Mouse (Mus musculus) thymus, adult 2 months (tissue): ENCODE results near the gene Spsb1. TPM values are rescaled to one million over a fixed set of nuclear protein-coding genes. Genes with fewer than 3 reads are reported as not detected.
A peak's percentile ranks its signal among the peaks of the same experiment; 100 is the strongest.

Source experiments
- DNase-seq: peaks from one replicate; pipeline ENCODE4 v3.0.0; 2021
- H3K27ac ChIP-seq: fragments of 200-500 bp; 2 replicates; pipeline ENCODE4 v1.5.1; 2012; ENCODE audit warnings: low read length, control low read depth; ENCODE audit not compliant: control insufficient read depth, insufficient read depth
- H3K27me3 ChIP-seq: fragments of 200-500 bp; 2 replicates; pipeline ENCODE4 v1.6.1; 2012; ENCODE audit warnings: mild to moderate bottlenecking, low read length, moderate library complexity, mixed read lengths; ENCODE audit not compliant: control insufficient read depth, insufficient read depth
- H3K36me3 ChIP-seq: fragments of 200-500 bp; 2 replicates; pipeline ENCODE4 v1.6.1; 2012; ENCODE audit warnings: mild to moderate bottlenecking, low read length, moderate library complexity; ENCODE audit not compliant: control insufficient read depth, insufficient read depth
- H3K4me1 ChIP-seq: fragments of 200-500 bp; replicated peaks from 2 replicates; pipeline ENCODE4 v1.6.1; 2012; ENCODE audit warnings: low read length; ENCODE audit not compliant: control insufficient read depth, insufficient read depth
- H3K4me3 ChIP-seq: fragments of 200-500 bp; 2 replicates; pipeline ENCODE4 v1.5.1; 2012; ENCODE audit warnings: mild to moderate bottlenecking, low read length, control low read depth, moderate library complexity; ENCODE audit not compliant: control insufficient read depth, insufficient read depth
- CTCF ChIP-seq: fragments of 200-500 bp; IDR thresholded peaks from 2 replicates; pipeline ENCODE4 v1.5.1; 2012; ENCODE audit warnings: mild to moderate bottlenecking, control low read depth, low read length, moderate library complexity, borderline replicate concordance; ENCODE audit not compliant: control insufficient read depth, poor library complexity, insufficient read depth; ENCODE audit errors: extremely low read depth
- POLR2A ChIP-seq: fragments of 200-500 bp; IDR thresholded peaks from 2 replicates; pipeline ENCODE4 v1.6.1; 2012; ENCODE audit warnings: mild to moderate bottlenecking, low read length, control low read depth, moderate library complexity; ENCODE audit not compliant: control insufficient read depth, poor library complexity, insufficient read depth; ENCODE audit errors: extremely low read depth
- WGBS: fragments of 180-500 bp; shearing (Covaris S2); methylation state at CpG from one replicate; pipeline ENCODE4 v1.1.7; 2018; 5-methylcytosine and 5-hydroxymethylcytosine counted together
- polyA plus RNA-seq: library from polyadenylated mRNA; depleted of rRNA; stranded (reverse); fragments of >200 nt; gene quantifications from 2 replicates; pipeline ENCODE4 v1.2.3, GENCODE M21; 2012

The Spsb1 gene
- polyA plus RNA-seq, 1 experiment = 30.4 TPM

GRCm38 (mm10) chr4:149868009-149868408, 86.8 kb downstream of the Spsb1 start:
- no peak for DNase-seq
- no peak overlapping the region for H3K27ac ChIP-seq
- 94% methylated on average over 9 of the region's 9 CpGs for WGBS

GRCm38 (mm10) chr4:149867351-149867750, 87.5 kb downstream of the Spsb1 start:
- peak; percentile 48 for DNase-seq
- no peaks in the 10 kb centered on the region for H3K36me3 ChIP-seq
- H3K4me3 ChIP-seq = no peak overlapping the region
- WGBS = 53% methylated on average over 4 of the region's 4 CpGs
- no peak overlapping the region for H3K27ac ChIP-seq
- no peaks in the 10 kb centered on the region for H3K27me3 ChIP-seq
- peaks cover 39% of the 10 kb centered on the region for H3K4me1 ChIP-seq
- TF ChIP-seq POLR2A (no peak), CTCF (no peak)

More at GRCm38 (mm10) chr4:149868009-149868408, 86.8 kb downstream of the Spsb1 start:
- Histone ChIP-seq H3K36me3 (no peaks in the 10 kb centered on the region), H3K27me3 (no peaks in the 10 kb centered on the region), H3K4me3 (no peak overlapping the region), H3K4me1 (peaks cover 41% of the 10 kb centered on the region)
- TF ChIP-seq CTCF (no peak), POLR2A (no peak)

DNA sequence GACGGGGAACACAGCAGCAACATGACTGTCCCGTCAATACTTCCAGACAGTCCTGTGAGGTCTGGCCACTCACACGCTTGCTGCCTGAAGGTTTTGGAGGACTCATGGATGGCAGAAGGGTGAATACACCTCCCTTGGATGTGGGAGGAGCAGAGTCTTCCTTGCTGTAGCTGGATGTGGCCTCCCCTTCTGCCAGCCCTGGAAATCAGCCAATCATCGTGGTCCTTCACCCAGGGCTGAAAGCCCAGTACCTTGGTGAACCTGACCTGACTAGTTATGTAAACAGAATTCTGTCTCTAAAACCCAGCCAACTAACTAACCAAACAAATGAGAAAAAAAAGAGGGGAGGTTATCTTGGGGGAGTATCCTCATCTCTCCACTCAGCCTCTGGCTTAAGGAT, 90.4 kb downstream of the Spsb1 start:
- Histone ChIP-seq H3K4me1 (peaks cover 30% of the 10 kb centered on the region), H3K4me3 (no peak overlapping the region), H3K36me3 (no peaks in the 10 kb centered on the region), H3K27ac (no peak overlapping the region), H3K27me3 (no peaks in the 10 kb centered on the region)
- DNase-seq = no peak
- whole genome bisulfite sequencing = 95% methylated on average over 4 of the region's 4 CpGs
- no peak for TF ChIP-seq POLR2A

DNA sequence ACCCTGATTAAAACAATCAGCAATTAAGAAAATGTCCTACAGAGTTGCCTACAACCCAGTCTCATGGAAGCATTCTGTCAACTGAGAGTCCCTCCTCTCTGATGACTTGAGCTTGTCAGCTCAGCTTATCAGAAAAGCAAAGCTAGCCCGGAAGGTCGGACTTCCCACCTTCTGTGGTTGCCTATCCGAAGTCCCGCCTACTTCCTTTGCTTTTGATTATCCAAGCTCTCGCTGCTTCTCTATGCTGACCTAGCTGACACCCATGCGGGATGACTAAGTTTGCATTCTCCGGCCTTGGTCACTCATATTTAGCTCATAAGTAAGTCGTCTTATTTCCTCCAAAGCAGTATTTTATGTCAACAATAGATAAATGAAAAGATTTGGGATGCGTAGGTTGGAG, 91.3 kb downstream of the Spsb1 start:
- no peak overlapping the region for H3K27ac ChIP-seq
- H3K4me3 ChIP-seq = no peak overlapping the region
- H3K36me3 ChIP-seq = no peaks in the 10 kb centered on the region
- peaks cover 28% of the 10 kb centered on the region for H3K4me1 ChIP-seq
- TF ChIP-seq POLR2A (no peak), CTCF (no peak)
- 90% methylated on average over 9 of the region's 9 CpGs for WGBS
- H3K27me3 ChIP-seq = no peaks in the 10 kb centered on the region
- no peak for DNase-seq

DNA sequence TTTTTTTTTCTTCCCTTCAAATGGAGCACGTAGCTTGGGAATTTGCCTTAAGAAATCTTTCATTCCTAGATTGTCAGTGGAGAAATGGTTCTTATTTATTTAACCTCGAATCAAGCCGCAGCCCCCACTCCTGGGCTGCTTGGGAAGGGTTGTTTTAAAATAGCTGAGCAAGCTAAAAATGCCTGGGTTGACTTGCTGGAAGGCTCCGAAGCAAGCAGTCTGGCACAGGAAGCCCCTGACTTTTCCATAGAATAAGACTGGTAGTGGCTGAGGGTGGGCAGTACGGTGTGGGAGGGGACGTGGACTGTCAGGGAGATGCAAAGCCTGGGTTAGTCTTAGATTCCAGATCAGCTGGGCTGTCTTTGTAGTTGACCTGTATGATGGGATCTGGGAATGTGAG, 94.5 kb downstream of the Spsb1 start:
- Histone ChIP-seq H3K27ac (no peak overlapping the region), H3K27me3 (no peaks in the 10 kb centered on the region), H3K4me1 (peaks cover 33% of the 10 kb centered on the region), H3K36me3 (no peaks in the 10 kb centered on the region), H3K4me3 (no peak overlapping the region)
- TF ChIP-seq POLR2A = no peak
- no peak for TF ChIP-seq CTCF
- DNase-seq = no peak
- 94% methylated on average over 6 of the region's 6 CpGs for WGBS

GRCm38 (mm10) chr4:149858584-149858983, 96.3 kb downstream of the Spsb1 start:
- peaks cover 41% of the 10 kb centered on the region for H3K4me1 ChIP-seq
- no peak for DNase-seq
- 65% methylated on average over 8 of the region's 8 CpGs for WGBS

GRCm38 (mm10) chr4:149858097-149858496, 96.7 kb downstream of the Spsb1 start:
- Histone ChIP-seq H3K4me1 (peaks cover 41% of the 10 kb centered on the region), H3K4me3 (no peak overlapping the region), H3K36me3 (no peaks in the 10 kb centered on the region), H3K27ac (no peak overlapping the region), H3K27me3 (no peaks in the 10 kb centered on the region)
- DNase-seq = no peak
- 92% methylated on average over 6 of the region's 6 CpGs for WGBS
- TF ChIP-seq CTCF (no peak), POLR2A (no peak)

More at GRCm38 (mm10) chr4:149858584-149858983, 96.3 kb downstream of the Spsb1 start:
- Histone ChIP-seq H3K27me3 (no peaks in the 10 kb centered on the region), H3K4me3 (no peak overlapping the region), H3K27ac (no peak overlapping the region), H3K36me3 (no peaks in the 10 kb centered on the region)
- TF ChIP-seq POLR2A (no peak), CTCF (no peak)
